13 mouse cellular contexts compared by ENCODE assay signal in the genomic region with DNA sequence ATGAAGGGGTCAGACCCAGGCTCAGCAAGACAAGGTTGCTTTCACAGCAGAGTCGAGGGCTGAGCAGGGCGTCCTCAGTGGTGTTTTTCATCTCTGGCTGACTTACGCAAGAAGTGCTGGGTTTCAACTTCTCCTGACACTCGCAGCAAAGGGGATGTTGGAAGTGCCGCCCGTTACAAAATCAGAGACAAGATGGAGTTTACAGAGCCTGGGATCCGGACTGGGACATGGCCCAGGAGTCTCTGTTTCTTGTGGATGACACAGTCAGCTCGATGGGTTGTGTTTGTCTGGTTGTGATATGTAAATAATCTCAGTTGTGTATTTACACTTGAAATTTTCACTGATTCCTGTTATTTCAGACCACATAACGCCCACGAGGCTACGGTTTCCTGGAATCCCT. TPM values are rescaled to one million over a fixed set of nuclear protein-coding genes. Genes with fewer than 3 reads are reported as not detected.
DNase-seq lines count a peak whose midpoint lies in the region; ATAC-seq lines count a peak whose summit lies in the region.
"Had no signal": no experiment of that assay in that cellular context is flagged by ENCODE, and none has a peak within 500 bp of the region (broad histone marks: within the 10 kb centered on the region; RNA-seq: fewer than 3 reads in every experiment).

No protein-coding gene starts in this region.

- H3K9me3 ChIP-seq in hindbrain, embryonic 13.5 days, result peaks cover 6% of the 10 kb centered on the region; the same call in 1 of the 2 replicates
- H3K9me3 ChIP-seq in hindbrain, embryonic 11.5 days (ENCODE audit: control insufficient read depth, low read length), result no peaks in the 10 kb centered on the region
- 0 out of 2 replicates have a peak, but pooled peaks cover 3% of the 10 kb centered on the region for H3K9me3 ChIP-seq in heart, embryonic 12.5 days (replicated peaks)
- H3K9me3 ChIP-seq in lung, embryonic 15.5 days, result no peaks in the 10 kb centered on the region
- H3K9me3 ChIP-seq: midbrain, embryonic 13.5 days had no signal

- WGBS in hindbrain, embryonic 13.5 days, result 66% methylated on average over 11 of the region's 11 CpGs
- WGBS in hindbrain, embryonic 11.5 days, result 71% methylated on average over 11 of the region's 11 CpGs
- WGBS in heart, embryonic 12.5 days, result 22% methylated on average over 11 of the region's 11 CpGs
- WGBS in lung, embryonic 15.5 days, result 31% methylated on average over 11 of the region's 11 CpGs

- H3K9ac ChIP-seq in hindbrain, embryonic 13.5 days, result no peak overlapping the region
- H3K9ac ChIP-seq in hindbrain, embryonic 11.5 days (ENCODE audit: low read depth, low read length), result no peak overlapping the region
- H3K9ac ChIP-seq in heart, embryonic 12.5 days, result no peak overlapping the region
- H3K9ac ChIP-seq in lung, embryonic 15.5 days, result no peak overlapping the region
- H3K9ac ChIP-seq: forebrain, postnatal 0 days; midbrain, embryonic 13.5 days had no signal

- H3K4me1 ChIP-seq in hindbrain, embryonic 13.5 days (replicated peaks), result peaks cover 9% of the 10 kb centered on the region; the same call in 1 of the 2 replicates
- H3K4me1 ChIP-seq in hindbrain, embryonic 11.5 days (replicated peaks; ENCODE audit: control insufficient read depth, insufficient read depth, low read length), result no peaks in the 10 kb centered on the region
- H3K4me1 ChIP-seq in heart, embryonic 12.5 days (replicated peaks), result peaks cover 20% of the 10 kb centered on the region
- peaks cover 19% of the 10 kb centered on the region for H3K4me1 ChIP-seq in lung, embryonic 15.5 days

- peak overlapping the region; percentile 6; the same call in 1 of the 2 replicates for H3K27ac ChIP-seq in hindbrain, embryonic 13.5 days
- H3K27ac ChIP-seq in hindbrain, embryonic 11.5 days (ENCODE audit: low read depth, low read length), result no peak overlapping the region
- H3K27ac ChIP-seq in heart, embryonic 12.5 days (ENCODE audit: poor library complexity, severe bottlenecking), result peak overlapping the region; percentile 42; the same call in 1 of the 2 replicates
- peak overlapping the region; percentile 64 for H3K27ac ChIP-seq in lung, embryonic 15.5 days
- H3K27ac ChIP-seq: midbrain, embryonic 13.5 days had no signal

- H3K36me3 ChIP-seq in hindbrain, embryonic 13.5 days, result no peaks in the 10 kb centered on the region
- no peaks in the 10 kb centered on the region for H3K36me3 ChIP-seq in hindbrain, embryonic 11.5 days (ENCODE audit: control insufficient read depth, insufficient read depth, low read length)
- H3K36me3 ChIP-seq in heart, embryonic 12.5 days, result no peaks in the 10 kb centered on the region
- H3K36me3 ChIP-seq in lung, embryonic 15.5 days, result no peaks in the 10 kb centered on the region
- H3K36me3 ChIP-seq: midbrain, embryonic 13.5 days had no signal

- ATAC-seq in hindbrain, embryonic 13.5 days (ENCODE audit: low FRiP score), result no peak
- ATAC-seq in hindbrain, embryonic 11.5 days (ENCODE audit: low FRiP score), result no peak
- peak; percentile 48; the same call in 1 of the 2 replicates for ATAC-seq in heart, embryonic 12.5 days (ENCODE audit: insufficient number of reproducible peaks, low FRiP score)
- ATAC-seq in lung, embryonic 15.5 days (ENCODE audit: borderline replicate concordance, extremely low read depth, low FRiP score, low TSS enrichment), result peak; percentile 69; the same call in 1 of the 2 replicates
- ATAC-seq in activated CD4-positive, CD25-positive, alpha-beta regulatory T cell, adult 4 months, result no peak
- ATAC-seq in megakaryocyte-erythroid progenitor cell, adult 5-6 weeks (replicated peaks; ENCODE audit: low FRiP score, low TSS enrichment, poor library complexity, severe bottlenecking), result no peak
- ATAC-seq: forebrain, postnatal 0 days; midbrain, embryonic 13.5 days had no signal

- no peak for DNase-seq in hindbrain, embryonic 11.5 days (ENCODE audit: low spot score)
- DNase-seq in brain, adult 2 months (ENCODE audit: low read depth, low spot score), result peak; percentile 18
- DNase-seq in testis, postnatal 10 days (ENCODE audit: low spot score), result no peak
- DNase-seq: forebrain, postnatal 0 days; layer of hippocampus, adult 9-11 months; right cerebral cortex, postnatal 25 days had no signal

- H3K4me2 ChIP-seq in hindbrain, embryonic 13.5 days, result no peak overlapping the region
- no peak overlapping the region for H3K4me2 ChIP-seq in hindbrain, embryonic 11.5 days (replicated peaks; ENCODE audit: low read depth, low read length)
- peak overlapping the region; percentile 42 for H3K4me2 ChIP-seq in heart, embryonic 12.5 days
- peak overlapping the region; percentile 10; the same call in 1 of the 2 replicates for H3K4me2 ChIP-seq in lung, embryonic 15.5 days
- H3K4me2 ChIP-seq: midbrain, embryonic 13.5 days had no signal

- no peaks in the 10 kb centered on the region for H3K27me3 ChIP-seq in hindbrain, embryonic 13.5 days
- H3K27me3 ChIP-seq in hindbrain, embryonic 11.5 days (ENCODE audit: control insufficient read depth, insufficient read depth, low read length), result no peaks in the 10 kb centered on the region
- no peaks in the 10 kb centered on the region for H3K27me3 ChIP-seq in heart, embryonic 12.5 days (replicated peaks)
- H3K27me3 ChIP-seq in lung, embryonic 15.5 days, result no peaks in the 10 kb centered on the region
- H3K27me3 ChIP-seq: midbrain, embryonic 13.5 days had no signal

- no peak overlapping the region for H3K4me3 ChIP-seq in hindbrain, embryonic 13.5 days
- H3K4me3 ChIP-seq in hindbrain, embryonic 11.5 days (ENCODE audit: low read depth, low read length), result no peak overlapping the region
- H3K4me3 ChIP-seq in heart, embryonic 12.5 days, result 0 out of 2 replicates have a peak overlapping the region, but pooled peaks have one; percentile 0
- H3K4me3 ChIP-seq in lung, embryonic 15.5 days, result no peak overlapping the region
- H3K4me3 ChIP-seq: midbrain, embryonic 13.5 days had no signal

RNA-seq across cellular contexts. Expression of gene Bicc1, which starts 33.4 kb away (rescaled TPM):
- 5.9 TPM in 2 replicates for polyA plus RNA-seq in hindbrain, embryonic 13.5 days (2015; fragmentation: Nextera tagmentation; extraction: Ambion mirVana)
- 8.4 and 9.4 TPM in 2 replicates for polyA plus RNA-seq in hindbrain, embryonic 11.5 days (2014; fragmentation: Nextera tagmentation; extraction: Ambion mirVana)
- polyA plus RNA-seq in heart, embryonic 12.5 days (2016; fragmentation: Nextera tagmentation; extraction: Ambion mirVana), result 21.7 and 24.2 TPM in 2 replicates
- 20.7 and 20.9 TPM in 2 replicates for polyA plus RNA-seq in lung, embryonic 15.5 days (2015; fragmentation: Nextera tagmentation; extraction: Ambion mirVana)
- polyA plus RNA-seq in activated CD4-positive, CD25-positive, alpha-beta regulatory T cell, adult 4 months (2017; shearing (Covaris generic)), result under 1 TPM in 1 of 2 experiments, not detected in 1; 0.17 TPM
- total RNA-seq in megakaryocyte-erythroid progenitor cell, adult 5-6 weeks (2014; fragmentation: Nextera tagmentation), result not detected in 2 replicates
- total RNA-seq in megakaryocyte-erythroid progenitor cell, adult 5-6 weeks (2017), result not detected in 2 replicates
- total RNA-seq: common myeloid progenitor, adult 5-6 weeks had no signal

RNA-seq across cellular contexts. Expression of gene Tfam, which starts 45.2 kb away (rescaled TPM):
- polyA plus RNA-seq in hindbrain, embryonic 13.5 days (2015; fragmentation: Nextera tagmentation; extraction: Ambion mirVana), result 56.1 and 56.5 TPM in 2 replicates
- 93.9 and 101 TPM in 2 replicates for polyA plus RNA-seq in hindbrain, embryonic 11.5 days (2014; fragmentation: Nextera tagmentation; extraction: Ambion mirVana)
- polyA plus RNA-seq in heart, embryonic 12.5 days (2016; fragmentation: Nextera tagmentation; extraction: Ambion mirVana), result 60.0 and 63.7 TPM in 2 replicates
- polyA plus RNA-seq in lung, embryonic 15.5 days (2015; fragmentation: Nextera tagmentation; extraction: Ambion mirVana), result 67.9 and 68.6 TPM in 2 replicates
- 10 to 100 TPM; 78.5 to 88.7 TPM for polyA plus RNA-seq in activated CD4-positive, CD25-positive, alpha-beta regulatory T cell, adult 4 months (2017; shearing (Covaris generic))
- 45.5 and 81.4 TPM in 2 replicates for total RNA-seq in megakaryocyte-erythroid progenitor cell, adult 5-6 weeks (2014; fragmentation: Nextera tagmentation)
- 177 and 190 TPM in 2 replicates for total RNA-seq in megakaryocyte-erythroid progenitor cell, adult 5-6 weeks (2017)

Comparison
In these comparisons a context has a peak if more than half of its experiments do, and no peak if none do; other contexts are left out.
1. ATAC-seq: peak in heart, embryonic 12.5 days (single experiment) and lung, embryonic 15.5 days (single experiment); none in hindbrain, embryonic 13.5 days (single experiment), hindbrain, embryonic 11.5 days (single experiment), activated CD4-positive, CD25-positive, alpha-beta regulatory T cell, adult 4 months (single experiment) and megakaryocyte-erythroid progenitor cell, adult 5-6 weeks (single experiment).
2. H3K4me2 ChIP-seq: peak in heart, embryonic 12.5 days (single experiment) and lung, embryonic 15.5 days (single experiment); none in hindbrain, embryonic 13.5 days (single experiment) and hindbrain, embryonic 11.5 days (single experiment).